Mouse (Mus musculus) olfactory bulb, adult 2 months (tissue): ENCODE measurements around the gene Eya4. TPM values are rescaled to one million over a fixed set of nuclear protein-coding genes. Genes with fewer than 3 reads are reported as not detected.

ENCODE experiments used
- H3K27ac ChIP-seq: fragments of 200-500 bp; 2 replicates; pipeline ENCODE4 v1.5.1; 2012; ENCODE audit warnings: low read depth, low read length; ENCODE audit not compliant: insufficient read depth
- H3K4me1 ChIP-seq: fragments of 200-500 bp; 2 replicates; pipeline ENCODE4 v1.6.1; 2012; ENCODE audit warnings: low read length; ENCODE audit not compliant: control insufficient read depth, insufficient read depth
- H3K4me3 ChIP-seq: fragments of 200-500 bp; 2 replicates; pipeline ENCODE4 v1.5.1; 2012; ENCODE audit warnings: mild to moderate bottlenecking, low read depth, low read length, moderate library complexity; ENCODE audit not compliant: insufficient read depth
- CTCF ChIP-seq: fragments of 200-500 bp; IDR thresholded peaks from 2 replicates; pipeline ENCODE4 v1.5.1; 2012; ENCODE audit warnings: low read depth, mild to moderate bottlenecking, low read length, moderate library complexity; ENCODE audit not compliant: insufficient read depth
- POLR2A ChIP-seq: fragments of 200-500 bp; IDR thresholded peaks from 2 replicates; pipeline ENCODE4 v1.6.1; 2012; ENCODE audit warnings: mild to moderate bottlenecking, low read depth, low read length, moderate library complexity; ENCODE audit not compliant: insufficient read depth
- WGBS: fragments of 180-500 bp; shearing (Covaris S2); methylation state at CpG from one replicate; pipeline ENCODE4 v1.1.7; 2018; 5-methylcytosine and 5-hydroxymethylcytosine counted together
- polyA plus RNA-seq: library from polyadenylated mRNA; stranded (reverse); fragments of >200 nt; gene quantifications from 2 replicates; pipeline ENCODE4 v1.2.4, GENCODE M21; 2012; ENCODE audit warnings: low replicate concordance; ENCODE audit not compliant: missing spikeins, insufficient read depth, insufficient read length

Eya4 gene
- polyA plus RNA-seq, 1 experiment = not detected

GRCm38 (mm10) chr10:23090323-23090722, 260.3 kb downstream of the Eya4 start:
- no peak overlapping the region for H3K27ac ChIP-seq
- H3K4me1 ChIP-seq = peaks cover 4% of the 10 kb centered on the region; the same call in 1 of the 2 replicates
- 81% methylated on average over 1 of the region's 1 CpGs for WGBS
- no peak overlapping the region for H3K4me3 ChIP-seq
- TF ChIP-seq POLR2A = no peak
- TF ChIP-seq CTCF = no peak

- TF ChIP-seq CTCF (no peak), POLR2A (no peak)
- H3K4me1 ChIP-seq = peaks cover 4% of the 10 kb centered on the region; the same call in 1 of the 2 replicates
- WGBS = 86% methylated on average over 6 of the region's 6 CpGs
- no peak overlapping the region for H3K4me3 ChIP-seq
- no peak overlapping the region for H3K27ac ChIP-seq
These were observed 261.3 kb downstream of the Eya4 start for GRCm38 (mm10) chr10:23089271-23089670.

GRCm38 (mm10) chr10:23088764-23089163, 261.8 kb downstream of the Eya4 start:
- WGBS = 78% methylated on average over 3 of the region's 3 CpGs
- no peak overlapping the region for H3K27ac ChIP-seq
- H3K4me1 ChIP-seq = peaks cover 4% of the 10 kb centered on the region; the same call in 1 of the 2 replicates
- H3K4me3 ChIP-seq = no peak overlapping the region
- no peak for TF ChIP-seq POLR2A
- no peak for TF ChIP-seq CTCF

- no peak for TF ChIP-seq POLR2A
- TF ChIP-seq CTCF = no peak
- 64% methylated on average over 21 of the region's 21 CpGs for WGBS
- Histone ChIP-seq H3K4me1 (peaks cover 4% of the 10 kb centered on the region; the same call in 1 of the 2 replicates), H3K4me3 (no peak overlapping the region), H3K27ac (no peak overlapping the region)
These were observed 264.0 kb downstream of the Eya4 start for GRCm38 (mm10) chr10:23086352-23087215.

- no peak overlapping the region for H3K27ac ChIP-seq
- WGBS = 24% methylated on average over 4 of the region's 4 CpGs
- H3K4me3 ChIP-seq = no peak overlapping the region
- no peaks in the 10 kb centered on the region; the same call in 1 of the 2 replicates for H3K4me1 ChIP-seq
- no peak for TF ChIP-seq POLR2A
- TF ChIP-seq CTCF = no peak
These were observed 269.1 kb downstream of the Eya4 start for GRCm38 (mm10) chr10:23081548-23081828.

- TF ChIP-seq POLR2A (no peak), CTCF (peak; percentile 65; the same call in 1 of the 2 replicates)
- Histone ChIP-seq H3K27ac (no peak overlapping the region), H3K4me1 (no peaks in the 10 kb centered on the region; the same call in 1 of the 2 replicates), H3K4me3 (no peak overlapping the region)
- 39% methylated on average over 24 of the region's 24 CpGs for WGBS
These were observed 269.6 kb downstream of the Eya4 start for GRCm38 (mm10) chr10:23080749-23081547.

- no peak overlapping the region for H3K27ac ChIP-seq
- H3K4me1 ChIP-seq = no peaks in the 10 kb centered on the region; the same call in 1 of the 2 replicates
- H3K4me3 ChIP-seq = no peak overlapping the region
- 53% methylated on average over 21 of the region's 21 CpGs for WGBS
- TF ChIP-seq POLR2A = no peak
- TF ChIP-seq CTCF = no peak
These were observed 273.7 kb downstream of the Eya4 start for GRCm38 (mm10) chr10:23076691-23077385.

- Histone ChIP-seq H3K4me3 (no peak overlapping the region), H3K27ac (no peak overlapping the region), H3K4me1 (no peaks in the 10 kb centered on the region; the same call in 1 of the 2 replicates)
- TF ChIP-seq CTCF (no peak), POLR2A (no peak)
- 87% methylated on average over 2 of the region's 2 CpGs for WGBS
These were observed 277.2 kb downstream of the Eya4 start for GRCm38 (mm10) chr10:23073431-23073830.
